Mouse (Mus musculus): ENCODE data around the gene Nktr. TPM values are rescaled to one million over a fixed set of nuclear protein-coding genes. Genes with fewer than 3 reads are reported as not detected.

Nktr gene
- polyA plus RNA-seq, 1 experiment = 10.7 TPM

DNA sequence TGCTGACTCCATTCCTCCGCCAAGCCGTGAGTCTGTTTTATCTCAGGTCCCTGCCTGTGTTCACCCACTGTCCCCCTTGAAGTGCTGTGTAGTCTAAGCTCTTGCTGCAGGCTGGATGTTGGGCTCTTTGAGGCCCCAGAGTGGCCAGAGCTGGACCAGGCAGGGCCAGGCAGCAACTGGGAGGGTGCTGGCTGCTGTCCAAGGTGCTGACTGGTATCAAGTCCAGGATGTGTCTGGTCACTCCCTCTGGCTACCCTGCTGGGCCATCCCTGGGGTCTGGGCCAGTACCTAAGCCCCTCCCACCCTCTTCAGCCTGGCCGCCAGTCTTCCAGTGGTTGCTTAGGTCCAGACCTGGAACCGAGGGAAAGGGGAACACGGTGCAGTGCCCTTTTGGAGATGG is 72.2 kb downstream of the Nktr start:
- TF ChIP-seq CEBPB (IDR thresholded peaks at IDR 0.05; ENCODE audit: low read depth) (no peak), MYOD1 (IDR thresholded peaks at IDR 0.05; ENCODE audit: control insufficient read depth, insufficient read length, low read depth) (no peak), FOSL1 (IDR thresholded peaks at IDR 0.05; ENCODE audit: insufficient read depth, low read length, poor library complexity, severe bottlenecking) (no peak), USF1 (IDR thresholded peaks at IDR 0.05; ENCODE audit: low read depth) (no peak), MYOG (IDR thresholded peaks at IDR 0.05; ENCODE audit: control insufficient read depth, extremely low read depth, insufficient read length) (no peak), CTCF (IDR thresholded peaks at IDR 0.05; ENCODE audit: control insufficient read depth, insufficient read depth, insufficient read length) (no peak), MAX (IDR thresholded peaks at IDR 0.05) (no peak)
- Histone ChIP-seq H3K36me3 (ENCODE audit: control insufficient read depth, insufficient read depth) (no peaks in the 10 kb centered on the region), H3K27me3 (ENCODE audit: control insufficient read depth, insufficient read depth, insufficient read length) (peaks cover 9% of the 10 kb centered on the region), H3K79me3 (ENCODE audit: low read depth) (no peaks in the 10 kb centered on the region), H3K79me2 (ENCODE audit: control insufficient read depth, insufficient read depth) (no peaks in the 10 kb centered on the region), H3ac (ENCODE audit: control insufficient read depth, insufficient read length, low read depth) (no peak overlapping the region), H3K4me3 (ENCODE audit: insufficient read depth, poor library complexity, severe bottlenecking) (no peak overlapping the region)

DNA sequence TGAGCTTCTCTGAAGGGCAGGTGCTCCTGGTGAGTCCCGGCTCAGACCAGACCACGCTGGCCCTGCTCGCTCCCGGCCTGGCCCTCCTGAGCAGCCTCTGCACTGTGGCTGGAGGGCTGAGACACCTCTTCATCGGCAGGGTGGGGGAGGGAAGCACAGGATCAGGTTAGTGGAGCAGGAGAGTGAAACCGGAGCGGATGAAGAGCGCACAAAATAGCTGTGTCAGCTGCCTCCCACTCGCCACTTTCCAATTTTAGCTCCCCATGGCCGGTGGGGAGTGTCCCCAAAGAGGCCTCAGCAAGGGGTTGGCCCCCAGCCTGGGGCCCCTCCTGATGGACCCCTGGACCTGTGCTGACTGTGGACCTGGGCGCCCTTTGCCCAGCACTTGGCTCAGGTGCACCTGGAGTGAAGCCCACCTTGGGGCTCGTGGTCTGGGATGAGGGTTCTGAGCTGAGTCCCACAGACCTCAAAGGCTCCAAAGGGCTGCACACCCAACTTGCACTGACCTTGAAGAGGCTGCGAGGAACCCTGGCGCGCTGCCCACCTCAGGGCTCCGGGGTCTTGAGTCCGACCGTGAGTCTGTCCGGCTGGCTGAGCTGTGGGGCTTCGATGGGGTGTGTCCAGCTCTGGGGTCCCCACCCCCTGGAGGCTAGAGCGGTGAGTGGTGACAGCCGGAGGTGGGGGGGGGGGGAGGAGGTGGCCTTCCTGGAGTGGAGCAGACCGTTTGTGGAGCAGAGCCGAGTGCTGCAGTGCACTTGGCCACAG is 73.0 kb downstream of the Nktr start, which contains the start of gene Hhatl:
TSS of gene Hhatl (minus strand) at position 751 of the 765 bp plus-strand sequence.
- TF ChIP-seq MAX (IDR thresholded peaks at IDR 0.05) = no peak
- TF ChIP-seq MYOD1 (IDR thresholded peaks at IDR 0.05; ENCODE audit: control insufficient read depth, insufficient read length, low read depth) = no peak
- no peak for TF ChIP-seq USF1 (IDR thresholded peaks at IDR 0.05; ENCODE audit: low read depth)
- no peak for TF ChIP-seq FOSL1 (IDR thresholded peaks at IDR 0.05; ENCODE audit: insufficient read depth, low read length, poor library complexity, severe bottlenecking)
- Histone ChIP-seq H3K4me3 (ENCODE audit: insufficient read depth, poor library complexity, severe bottlenecking) (no peak within 1 kb of the TSS), H3K36me3 (ENCODE audit: control insufficient read depth, insufficient read depth) (no peaks in the 10 kb centered on the region), H3ac (ENCODE audit: control insufficient read depth, insufficient read length, low read depth) (no peak within 1 kb of the TSS), H3K27me3 (ENCODE audit: control insufficient read depth, insufficient read depth, insufficient read length) (peaks cover 11% of the 10 kb centered on the region), H3K79me3 (ENCODE audit: low read depth) (no peaks in the 10 kb centered on the region), H3K79me2 (ENCODE audit: control insufficient read depth, insufficient read depth) (no peaks in the 10 kb centered on the region)

DNA sequence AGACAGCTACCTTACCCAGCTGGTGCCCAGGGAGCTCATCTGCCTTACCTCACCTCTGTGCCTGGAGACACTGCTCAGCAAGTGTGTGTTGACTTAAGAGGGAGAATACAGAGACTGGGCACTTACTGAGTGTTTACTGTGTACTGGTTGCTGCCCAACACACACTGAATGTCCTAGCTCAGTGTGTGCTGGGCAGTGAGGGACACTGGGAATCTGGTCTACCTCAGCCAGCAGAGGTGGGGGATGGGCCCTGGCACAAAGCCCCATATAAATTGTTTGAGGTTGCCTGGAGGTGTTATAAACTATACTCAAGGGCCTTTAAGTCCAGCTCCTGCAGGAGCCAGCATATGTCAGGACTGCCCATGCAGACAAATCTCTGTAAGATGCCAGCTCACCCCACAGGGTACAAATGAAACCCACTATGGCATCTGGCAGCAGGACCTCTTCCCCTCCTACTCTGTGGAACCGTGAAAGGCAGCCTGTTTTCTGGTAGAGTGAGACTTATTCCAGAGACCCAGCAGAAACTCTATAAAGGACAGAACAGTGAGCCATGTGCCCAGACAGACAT is 76.1 kb downstream of the Nktr start:
- Histone ChIP-seq H3K4me3 (ENCODE audit: insufficient read depth, poor library complexity, severe bottlenecking) (no peak overlapping the region), H3K27me3 (ENCODE audit: control insufficient read depth, insufficient read depth, insufficient read length) (peaks cover 4% of the 10 kb centered on the region), H3ac (ENCODE audit: control insufficient read depth, insufficient read length, low read depth) (no peak overlapping the region), H3K79me2 (ENCODE audit: control insufficient read depth, insufficient read depth) (no peaks in the 10 kb centered on the region), H3K79me3 (ENCODE audit: low read depth) (no peaks in the 10 kb centered on the region), H3K36me3 (ENCODE audit: control insufficient read depth, insufficient read depth) (no peaks in the 10 kb centered on the region)
- TF ChIP-seq USF1 (IDR thresholded peaks at IDR 0.05; ENCODE audit: low read depth) = no peak
- no peak for TF ChIP-seq MYOD1 (IDR thresholded peaks at IDR 0.05; ENCODE audit: control insufficient read depth, insufficient read length, low read depth)
- no peak for TF ChIP-seq MYOG (IDR thresholded peaks at IDR 0.05; ENCODE audit: control insufficient read depth, extremely low read depth, insufficient read length)
- TF ChIP-seq CEBPB (IDR thresholded peaks at IDR 0.05; ENCODE audit: low read depth) = no peak
- no peak for TF ChIP-seq FOSL1 (IDR thresholded peaks at IDR 0.05; ENCODE audit: insufficient read depth, low read length, poor library complexity, severe bottlenecking)
- TF ChIP-seq MAX (IDR thresholded peaks at IDR 0.05) = no peak
- TF ChIP-seq CTCF (IDR thresholded peaks at IDR 0.05; ENCODE audit: control insufficient read depth, insufficient read depth, insufficient read length) = no peak

DNA sequence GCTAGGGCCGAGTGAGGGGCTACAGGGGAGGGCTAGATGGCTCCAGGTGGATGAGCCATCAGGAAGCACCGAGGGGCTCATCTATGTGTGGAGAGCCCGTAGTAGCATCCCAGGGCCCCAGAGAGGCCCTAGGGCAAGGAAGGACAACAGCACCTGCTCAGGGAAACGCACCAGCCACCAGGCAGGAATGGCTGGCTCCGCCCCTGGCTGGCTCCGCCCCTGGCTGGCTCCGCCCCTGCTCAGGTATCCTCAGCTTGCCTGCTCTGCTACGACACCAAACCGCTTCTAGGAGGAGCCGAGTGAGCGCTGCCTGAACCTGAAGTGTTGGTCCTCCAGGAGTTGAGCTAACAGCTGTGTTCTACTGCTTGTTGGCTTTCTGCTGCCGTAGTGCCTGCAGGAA is 78.8 kb downstream of the Nktr start:
- Histone ChIP-seq H3ac (ENCODE audit: control insufficient read depth, insufficient read length, low read depth) (no peak overlapping the region), H3K27me3 (ENCODE audit: control insufficient read depth, insufficient read depth, insufficient read length) (peaks cover 7% of the 10 kb centered on the region), H3K36me3 (ENCODE audit: control insufficient read depth, insufficient read depth) (no peaks in the 10 kb centered on the region), H3K4me3 (ENCODE audit: insufficient read depth, poor library complexity, severe bottlenecking) (no peak overlapping the region), H3K79me2 (ENCODE audit: control insufficient read depth, insufficient read depth) (no peaks in the 10 kb centered on the region), H3K79me3 (ENCODE audit: low read depth) (no peaks in the 10 kb centered on the region)
- TF ChIP-seq FOSL1 (IDR thresholded peaks at IDR 0.05; ENCODE audit: insufficient read depth, low read length, poor library complexity, severe bottlenecking) = no peak
- no peak for TF ChIP-seq MAX (IDR thresholded peaks at IDR 0.05)
- TF ChIP-seq MYOD1 (IDR thresholded peaks at IDR 0.05; ENCODE audit: control insufficient read depth, insufficient read length, low read depth) = no peak
- TF ChIP-seq MYOG (IDR thresholded peaks at IDR 0.05; ENCODE audit: control insufficient read depth, extremely low read depth, insufficient read length) = no peak
- no peak for TF ChIP-seq CEBPB (IDR thresholded peaks at IDR 0.05; ENCODE audit: low read depth)
- no peak for TF ChIP-seq CTCF (IDR thresholded peaks at IDR 0.05; ENCODE audit: control insufficient read depth, insufficient read depth, insufficient read length)

DNA sequence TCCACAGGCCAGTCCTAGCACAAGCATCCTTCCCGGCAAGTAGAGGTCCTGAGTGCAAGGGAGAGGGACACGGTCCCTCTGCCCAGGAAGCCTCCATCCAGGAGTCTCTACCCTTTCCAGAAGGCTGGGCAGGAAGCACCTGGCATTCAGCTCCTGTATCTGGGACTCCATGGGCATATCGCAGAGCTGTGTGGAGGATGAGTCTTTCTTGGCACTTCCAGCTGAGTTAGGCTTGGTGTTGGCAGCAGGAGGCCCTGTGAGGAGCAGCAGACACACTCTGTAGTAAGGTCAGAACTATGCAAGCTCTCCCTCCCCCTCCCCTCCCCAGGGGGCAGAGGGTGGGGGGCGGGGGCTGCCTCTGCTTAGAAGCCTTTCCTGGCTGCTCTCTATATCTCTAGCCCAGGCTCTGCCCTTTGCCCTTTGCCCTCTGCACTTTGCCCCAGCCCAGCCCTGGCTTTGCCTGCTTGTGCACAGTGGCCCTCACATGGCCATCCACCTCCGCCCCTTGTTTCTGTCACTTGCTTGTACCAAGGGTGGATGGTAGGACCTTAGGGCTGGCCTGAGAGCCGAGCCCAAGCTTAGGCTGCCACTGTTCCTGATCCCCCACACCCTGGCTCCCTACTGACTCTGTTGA is 80.0 kb downstream of the Nktr start:
- no peaks in the 10 kb centered on the region for H3K79me2 ChIP-seq (ENCODE audit: control insufficient read depth, insufficient read depth)
- peaks cover 7% of the 10 kb centered on the region for H3K27me3 ChIP-seq (ENCODE audit: control insufficient read depth, insufficient read depth, insufficient read length)
- H3K79me3 ChIP-seq (ENCODE audit: low read depth) = no peaks in the 10 kb centered on the region
- no peak overlapping the region for H3ac ChIP-seq (ENCODE audit: control insufficient read depth, insufficient read length, low read depth)
- H3K4me3 ChIP-seq (ENCODE audit: insufficient read depth, poor library complexity, severe bottlenecking) = no peak overlapping the region
- no peak for TF ChIP-seq CEBPB (IDR thresholded peaks at IDR 0.05; ENCODE audit: low read depth)
- no peak for TF ChIP-seq CTCF (IDR thresholded peaks at IDR 0.05; ENCODE audit: control insufficient read depth, insufficient read depth, insufficient read length)
- no peak for TF ChIP-seq FOSL1 (IDR thresholded peaks at IDR 0.05; ENCODE audit: insufficient read depth, low read length, poor library complexity, severe bottlenecking)
- no peak for TF ChIP-seq MYOG (IDR thresholded peaks at IDR 0.05; ENCODE audit: control insufficient read depth, extremely low read depth, insufficient read length)
- H3K36me3 ChIP-seq (ENCODE audit: control insufficient read depth, insufficient read depth) = no peaks in the 10 kb centered on the region
